Mouse (Mus musculus): ENCODE measurements around the gene Ndufa13.
A peak's percentile ranks its signal among the peaks of the same experiment; 100 is the strongest.

GRCm38 (mm10) chr8:69860807-69861206 lies 41.6 kb downstream of the Ndufa13 start:
- peak; percentile 54 for TF ChIP-seq CTCF (IDR thresholded peaks at IDR 0.05)
- TF ChIP-seq EP300 (IDR thresholded peaks at IDR 0.05) = no peak

Measured in lung, postnatal 0 days (tissue).